Mouse (Mus musculus): ENCODE data around the gene Suco. TPM values are rescaled to one million over a fixed set of nuclear protein-coding genes. Genes with fewer than 3 reads are reported as not detected.

The Suco gene
- 66.4 TPM for polyA plus RNA-seq (2015; fragmentation: Illumina TruSeq; extraction: RNeasy Lipid Tissue Mini Kit (QIAGEN cat#74804); ENCODE audit: insufficient read depth, low replicate concordance)

GRCm38 (mm10) chr1:161876553-161877447 lies at the start of gene Suco:
Gene Suco, minus strand, starts transcription at chr1:161876682.

GRCm38 (mm10) chr1:161788339-161788738 lies 88.1 kb downstream of the Suco start, which contains the start of gene Fasl:
Gene Fasl, minus strand, starts transcription at chr1:161788495.

Other genes starting within 250 kb of the Suco start
- gene Fasl, start 88.2 kb downstream of the Suco start, polyA plus RNA-seq (2015; fragmentation: Illumina TruSeq; extraction: RNeasy Lipid Tissue Mini Kit (QIAGEN cat#74804); ENCODE audit: insufficient read depth, low replicate concordance), result 6.2 TPM
- gene Pigc, start 92.5 kb upstream of the Suco start, polyA plus RNA-seq (2015; fragmentation: Illumina TruSeq; extraction: RNeasy Lipid Tissue Mini Kit (QIAGEN cat#74804); ENCODE audit: insufficient read depth, low replicate concordance), result 40.6 TPM
- not detected for gene 4930558K02Rik, start 103.0 kb upstream of the Suco start, polyA plus RNA-seq (2015; fragmentation: Illumina TruSeq; extraction: RNeasy Lipid Tissue Mini Kit (QIAGEN cat#74804); ENCODE audit: insufficient read depth, low replicate concordance)

All from spleen, adult 10 weeks (tissue).